Mouse (Mus musculus): Measurements from ENCODE around the gene Tpi1.

Gene Tpi1

DNA sequence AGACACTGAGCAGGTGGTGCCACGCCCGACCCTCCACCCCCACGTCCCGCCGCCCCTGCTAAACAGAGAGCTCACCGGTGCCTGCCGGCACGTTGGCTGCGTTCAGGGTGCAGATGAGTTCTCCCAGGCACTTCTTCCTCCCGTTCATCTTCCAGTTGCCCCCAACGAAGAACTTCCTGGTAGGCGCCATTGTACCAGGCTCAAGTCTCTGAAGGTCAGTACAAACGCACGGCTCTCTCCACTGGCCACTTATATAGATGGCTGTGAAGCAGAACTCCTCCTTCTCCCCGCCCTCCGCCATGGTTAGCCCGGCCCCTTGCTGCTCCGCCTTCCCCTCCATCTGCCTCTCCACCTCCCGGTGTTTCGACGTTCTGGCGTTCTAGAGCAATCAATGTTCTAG lies at the start of gene Tpi1:
Gene Tpi1 (minus strand): TSS at position 364 of the 400 bp plus-strand sequence.
- peak; percentile 82 for DNase-seq (ENCODE audit: low read depth, low spot score)

DNA sequence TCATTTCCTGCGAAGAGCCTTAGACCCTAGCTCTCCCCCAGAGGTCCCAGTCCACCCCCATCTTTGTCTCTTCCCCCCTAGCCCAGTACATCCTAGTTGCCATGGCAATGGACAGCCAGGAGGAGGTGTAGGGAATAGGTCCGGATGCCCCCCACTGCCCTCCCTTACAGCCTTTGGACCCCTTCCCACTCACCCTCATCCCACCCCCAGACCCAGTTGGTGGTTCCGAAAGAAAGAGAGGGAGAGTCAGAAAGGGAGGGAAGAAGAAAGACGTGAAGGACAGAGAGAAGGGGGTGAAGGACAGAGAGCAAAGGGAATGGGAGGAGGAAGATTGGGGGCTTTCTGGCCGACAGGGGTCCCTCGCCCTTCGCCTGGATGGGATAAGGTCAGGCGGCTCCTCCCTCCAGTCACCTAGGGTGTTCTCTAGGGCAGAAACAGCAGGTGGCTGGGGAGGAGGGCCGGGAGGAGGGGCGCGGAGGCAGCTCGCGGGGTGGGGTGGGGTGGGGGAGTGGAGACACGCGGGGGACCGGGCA lies 49.1 kb upstream of the Tpi1 start:
- DNase-seq (ENCODE audit: low read depth, low spot score), result no peak

DNA sequence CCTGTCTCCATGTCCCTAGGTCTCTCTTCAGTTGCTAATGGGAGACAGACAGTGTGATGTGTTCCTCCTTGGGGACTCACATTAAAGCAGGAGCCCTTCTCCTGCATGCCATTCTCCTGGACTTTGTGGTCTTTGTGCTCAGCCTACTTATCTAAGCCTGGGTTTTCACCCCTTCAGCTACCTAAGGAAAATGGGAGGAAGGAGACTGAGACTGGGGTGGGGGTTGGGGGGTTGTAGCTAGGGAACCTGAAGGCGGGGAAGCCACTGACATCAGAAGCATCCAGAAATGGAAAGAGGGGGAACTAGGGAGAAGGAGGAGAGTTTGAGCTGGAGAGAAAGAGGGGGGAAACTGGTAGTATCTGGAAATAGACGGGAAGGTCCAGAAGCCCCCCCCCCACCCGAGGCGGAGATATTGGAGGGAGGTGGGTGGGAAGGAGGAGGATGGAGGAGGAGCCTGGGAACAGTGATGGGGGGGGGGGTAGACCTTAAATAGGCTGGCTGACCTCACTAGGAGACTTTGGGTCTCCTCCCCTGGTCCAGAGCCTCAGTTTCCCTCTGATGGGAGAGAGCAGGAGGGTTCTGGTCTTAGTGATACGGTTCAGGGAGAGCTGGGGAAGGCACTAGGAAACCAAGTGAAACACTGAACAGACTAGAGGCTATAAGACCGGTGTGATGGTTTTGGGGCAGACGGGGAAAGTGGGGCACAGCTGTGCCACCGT lies 48.5 kb upstream of the Tpi1 start:
- no peak for DNase-seq (ENCODE audit: low read depth, low spot score)

DNA sequence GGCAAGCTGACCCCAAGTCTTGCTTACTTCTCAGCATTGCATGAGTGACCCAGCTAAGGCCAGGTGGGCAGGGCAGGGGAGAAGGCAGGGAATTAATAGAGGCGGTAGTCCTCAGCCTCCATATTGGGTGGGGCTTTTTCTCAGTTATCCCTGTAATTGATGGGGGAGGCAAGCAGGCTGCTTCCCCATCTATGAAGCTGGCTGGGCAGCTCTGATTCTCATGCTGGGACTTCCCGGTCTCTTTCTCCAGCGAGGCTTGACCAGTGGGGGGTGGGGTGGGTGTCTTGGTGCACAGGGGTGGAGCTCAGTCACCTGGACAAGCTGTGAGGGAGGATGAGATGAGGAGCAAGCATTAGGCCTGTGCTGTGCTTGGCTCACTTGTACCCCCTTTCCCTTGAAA lies 47.7 kb upstream of the Tpi1 start:
- no peak for DNase-seq (ENCODE audit: low read depth, low spot score)

DNA sequence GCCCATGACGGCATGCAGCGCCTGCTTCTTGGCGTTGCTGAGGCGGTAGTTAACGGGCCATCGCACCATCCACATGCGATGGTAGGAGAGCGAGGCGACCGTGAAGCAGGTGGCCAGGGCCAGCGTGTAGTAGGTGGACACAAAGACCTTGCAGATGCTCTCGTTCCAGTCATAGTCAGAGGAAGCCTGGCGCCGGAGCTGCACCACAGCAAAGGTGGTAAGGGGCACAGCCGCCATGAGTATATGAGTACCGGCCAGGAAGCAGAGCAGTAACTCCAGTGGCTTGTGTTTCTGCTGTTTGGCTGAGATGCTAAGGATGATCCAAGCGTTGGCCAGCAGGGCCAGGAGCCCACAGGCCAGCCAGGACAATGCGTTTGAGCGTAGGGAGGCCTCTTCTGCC lies 47.2 kb upstream of the Tpi1 start:
- no peak for DNase-seq (ENCODE audit: low read depth, low spot score)

DNA sequence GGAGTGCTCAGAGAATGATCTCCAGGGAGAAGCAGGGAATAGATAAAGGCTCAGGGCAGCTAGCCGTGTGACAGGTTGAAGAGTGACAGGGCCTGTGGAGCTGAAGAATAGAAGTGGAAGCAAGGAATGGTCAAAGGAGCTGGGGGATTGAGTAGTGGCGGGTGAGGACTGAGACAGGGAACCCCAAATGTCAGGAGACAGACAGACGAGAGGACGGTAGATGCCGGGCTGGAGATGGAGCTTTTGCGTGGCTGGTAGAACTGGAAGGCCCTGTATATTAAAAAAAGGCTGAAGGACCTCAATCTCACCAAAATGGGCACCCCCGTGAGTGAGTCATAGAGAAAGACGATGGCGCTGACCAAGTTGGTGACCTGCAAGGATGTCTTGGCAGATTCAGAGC lies 46.4 kb upstream of the Tpi1 start:
- DNase-seq (ENCODE audit: low read depth, low spot score), result no peak

DNA sequence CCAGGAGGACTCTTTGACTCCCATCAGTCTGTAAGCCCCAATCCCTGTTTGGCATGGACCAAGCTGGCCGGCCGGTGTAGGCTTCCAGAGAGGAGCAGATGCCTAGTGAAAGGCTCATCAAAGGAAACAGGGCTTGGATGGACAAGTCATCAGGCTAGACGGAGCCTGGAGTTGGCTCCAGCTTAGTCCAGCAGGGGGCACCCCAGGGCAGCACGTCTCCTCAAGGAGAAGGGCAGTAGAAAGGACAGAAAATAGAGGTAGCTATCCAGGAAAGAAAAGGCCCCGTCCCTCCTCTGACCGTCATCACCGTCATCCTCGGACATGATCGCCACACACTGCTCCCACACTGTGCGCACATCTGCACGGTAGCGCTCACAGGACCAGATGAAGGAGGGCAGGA lies 45.6 kb upstream of the Tpi1 start:
- DNase-seq (ENCODE audit: low read depth, low spot score), result peak; percentile 69

DNA sequence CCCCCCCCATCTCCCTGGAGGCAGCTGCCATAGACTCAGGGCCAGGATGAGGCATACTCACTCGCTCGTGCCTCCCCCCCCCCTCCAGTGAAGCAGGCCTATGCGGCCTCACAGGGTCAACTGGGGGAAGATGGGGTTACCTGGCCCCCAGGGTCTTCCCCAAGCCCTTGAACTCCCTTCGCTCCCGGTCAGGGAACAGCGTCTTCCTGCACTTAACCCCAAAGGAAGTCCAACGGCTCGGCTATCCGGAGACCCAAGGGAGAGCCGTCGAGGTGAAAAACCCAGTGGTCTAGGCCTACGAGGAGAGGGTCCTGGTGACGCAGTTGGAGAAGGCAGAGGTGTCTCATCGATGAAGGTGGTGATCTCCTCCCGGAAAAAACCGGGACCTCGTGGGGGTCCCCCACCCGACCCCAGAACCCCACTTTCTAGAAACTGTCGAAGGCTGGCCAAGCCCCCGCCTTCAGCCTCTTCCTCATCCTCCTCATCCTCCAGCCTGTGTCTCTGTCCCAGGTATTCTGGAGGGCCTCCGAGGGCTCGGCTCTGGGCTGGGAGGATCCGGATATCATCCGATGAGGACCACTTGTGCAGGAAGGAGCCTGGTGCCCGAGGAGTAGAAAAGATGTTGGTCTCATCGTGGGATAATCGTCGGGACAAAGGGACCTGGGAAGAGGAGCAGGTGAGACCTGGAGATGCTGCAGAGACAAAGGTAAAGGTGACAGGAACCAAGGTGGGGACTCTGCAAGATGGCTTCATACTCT lies 44.6 kb upstream of the Tpi1 start:
- no peak for DNase-seq (ENCODE audit: low read depth, low spot score)

DNA sequence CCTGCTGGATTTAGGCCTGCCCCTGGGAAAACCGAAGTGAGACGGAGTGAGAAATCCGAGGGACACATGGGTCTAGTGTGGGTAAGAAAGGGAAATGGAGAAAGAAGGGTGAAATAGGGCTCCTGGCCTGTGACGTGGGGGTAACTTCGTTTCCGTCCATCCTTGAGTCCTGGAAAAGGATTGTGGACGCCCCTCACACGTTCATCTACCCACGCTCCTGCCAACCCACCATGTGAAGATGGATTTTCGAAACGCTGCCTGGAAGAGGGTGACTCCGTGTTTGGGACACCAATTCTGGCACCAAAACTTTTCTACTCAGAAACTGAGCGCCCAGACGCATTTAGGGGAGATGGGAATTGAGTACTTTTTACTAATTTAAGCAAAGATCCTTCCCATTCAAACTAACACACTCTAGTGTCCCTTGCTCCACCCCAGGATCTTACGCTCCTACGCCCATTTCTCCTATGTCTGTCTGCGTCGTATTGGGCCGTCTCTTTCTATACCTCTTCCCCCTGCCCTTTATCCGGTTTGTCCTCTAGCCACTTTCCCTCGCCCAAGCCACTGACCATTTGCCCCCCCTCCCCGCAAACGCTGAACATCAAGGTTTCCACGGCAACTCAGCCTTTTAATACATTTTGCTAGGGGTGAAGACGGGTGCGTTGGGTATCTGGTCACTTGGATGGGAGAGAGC lies 43.9 kb upstream of the Tpi1 start:
- DNase-seq (ENCODE audit: low read depth, low spot score), result no peak

DNA sequence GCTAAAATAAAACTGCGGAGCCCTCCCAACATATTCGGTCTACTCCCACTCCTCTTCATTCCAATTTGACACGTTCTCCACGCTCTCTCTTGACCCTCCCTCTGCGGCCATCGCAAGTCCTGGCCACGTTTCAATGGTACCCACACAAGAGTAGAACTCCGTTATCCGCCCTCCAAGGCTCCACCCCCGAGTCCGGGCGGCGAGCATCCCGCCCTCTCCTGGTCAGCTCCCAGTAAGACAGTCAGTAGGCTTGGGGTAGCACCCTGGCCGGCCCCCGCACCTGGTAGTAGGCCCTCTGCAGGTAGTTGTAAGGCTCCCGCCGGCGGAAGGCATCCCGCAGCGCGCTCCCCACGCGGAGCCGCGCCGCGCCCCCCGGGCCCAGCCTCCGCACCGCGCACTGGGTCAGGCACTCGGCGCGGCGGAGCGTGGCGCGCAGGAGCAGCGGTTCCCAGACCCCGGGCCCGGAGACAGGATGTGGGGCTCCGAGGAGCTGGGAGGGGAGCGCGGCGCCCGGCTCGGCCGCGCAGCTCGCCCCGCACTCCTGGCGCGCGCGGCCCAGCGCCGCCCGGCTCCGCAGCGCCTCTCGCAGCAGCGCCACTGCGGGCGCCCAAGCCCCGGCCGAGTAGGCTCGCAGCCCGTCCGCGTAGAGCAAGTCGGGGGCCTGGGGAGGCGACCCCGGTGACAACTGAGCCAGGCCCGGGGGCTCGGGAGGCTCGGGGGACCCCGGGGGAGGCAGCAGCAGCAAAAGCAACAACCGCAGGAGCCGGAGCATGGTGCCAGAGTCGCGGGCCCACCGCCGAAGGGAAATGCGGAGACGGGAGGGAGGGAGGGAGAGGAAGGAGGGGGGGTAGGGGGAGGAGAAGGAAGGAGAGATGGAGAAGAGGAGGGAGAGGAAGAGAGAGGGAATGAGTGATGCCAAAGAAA lies 43.1 kb upstream of the Tpi1 start, which contains the start of gene P3h3:
Gene P3h3 (minus strand): TSS at position 837 of the 924 bp plus-strand sequence.
- peak; percentile 57 for DNase-seq (ENCODE audit: low read depth, low spot score)

DNA sequence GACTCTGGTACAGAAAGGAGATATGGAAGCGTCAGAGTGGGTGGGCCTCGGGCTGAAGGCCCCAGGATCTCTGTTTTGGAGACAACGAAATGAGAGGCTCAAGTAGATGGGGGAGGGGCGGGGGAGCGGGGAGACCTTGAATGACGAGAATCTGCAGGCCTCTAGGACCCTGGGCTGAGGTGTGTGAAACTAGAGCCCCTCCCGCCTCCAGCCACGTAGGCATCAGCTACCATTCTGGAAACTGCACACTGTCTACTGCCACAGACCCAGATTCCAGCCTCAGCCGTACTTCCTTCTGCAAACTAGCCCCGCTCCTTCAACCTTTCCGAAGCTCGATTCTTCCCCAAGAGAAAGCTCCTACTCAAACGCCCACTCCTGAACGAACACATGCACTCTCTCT lies 42.2 kb upstream of the Tpi1 start:
- DNase-seq (ENCODE audit: low read depth, low spot score), result no peak

DNA sequence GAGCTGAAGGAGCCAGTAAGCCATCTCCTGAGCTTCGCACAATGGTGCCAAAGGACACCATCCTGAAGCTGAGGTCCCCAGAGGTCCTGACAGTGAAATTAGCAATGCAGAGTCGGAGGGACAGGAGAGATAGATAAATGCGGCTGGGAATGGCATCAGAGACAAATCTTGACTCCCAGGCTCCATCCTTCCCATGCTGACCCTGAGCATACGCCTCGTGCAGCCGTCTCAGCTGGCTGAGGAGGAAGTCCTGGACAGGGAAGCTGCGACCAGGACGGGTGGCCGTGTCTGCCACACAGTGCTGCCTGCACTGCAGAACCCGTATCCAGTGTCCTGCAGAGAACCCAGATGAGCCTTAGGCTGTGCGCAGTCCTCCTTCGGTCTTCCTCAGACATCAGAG lies 40.6 kb upstream of the Tpi1 start:
- no peak for DNase-seq (ENCODE audit: low read depth, low spot score)

DNA sequence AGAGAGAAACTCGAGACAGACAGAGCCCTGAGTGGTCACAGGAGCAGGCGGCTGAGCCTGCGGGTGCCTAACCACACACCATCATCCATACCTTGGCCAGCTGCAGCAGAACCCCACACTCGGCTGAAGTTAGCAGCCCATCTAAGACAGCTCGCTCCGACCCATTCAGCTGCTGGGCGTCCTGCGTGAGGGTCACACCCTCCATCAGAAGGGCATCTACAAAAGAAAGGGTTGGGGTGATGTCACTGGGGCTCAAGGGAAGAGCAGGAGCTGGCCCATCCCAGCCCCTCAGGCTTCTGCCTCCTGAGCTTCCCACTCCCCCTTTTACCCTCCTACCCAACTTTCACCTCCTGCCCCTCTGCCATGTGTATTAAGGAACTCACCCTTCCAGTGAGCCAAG lies 36.4 kb upstream of the Tpi1 start:
- DNase-seq (ENCODE audit: low read depth, low spot score), result no peak

DNA sequence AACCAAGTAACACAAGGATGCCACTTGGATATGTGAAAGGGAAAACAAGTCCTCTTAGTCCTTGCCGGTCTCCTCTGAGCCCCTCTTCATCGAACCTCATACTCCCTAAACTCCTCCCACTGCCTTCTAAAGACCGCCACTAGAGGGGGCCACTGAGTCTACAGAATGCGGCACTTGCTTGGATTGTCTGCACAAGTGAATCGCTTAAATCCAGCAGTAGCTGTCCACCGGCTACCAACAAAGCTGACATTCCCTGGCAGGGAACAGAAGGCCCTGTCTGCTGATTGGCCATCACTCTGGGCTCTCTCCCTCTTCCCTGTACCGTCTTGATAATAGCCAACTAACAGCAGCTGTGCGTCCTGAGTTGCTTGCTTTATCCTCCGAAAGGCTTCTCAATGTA lies 33.2 kb upstream of the Tpi1 start:
- DNase-seq (ENCODE audit: low read depth, low spot score), result peak; percentile 81

DNA sequence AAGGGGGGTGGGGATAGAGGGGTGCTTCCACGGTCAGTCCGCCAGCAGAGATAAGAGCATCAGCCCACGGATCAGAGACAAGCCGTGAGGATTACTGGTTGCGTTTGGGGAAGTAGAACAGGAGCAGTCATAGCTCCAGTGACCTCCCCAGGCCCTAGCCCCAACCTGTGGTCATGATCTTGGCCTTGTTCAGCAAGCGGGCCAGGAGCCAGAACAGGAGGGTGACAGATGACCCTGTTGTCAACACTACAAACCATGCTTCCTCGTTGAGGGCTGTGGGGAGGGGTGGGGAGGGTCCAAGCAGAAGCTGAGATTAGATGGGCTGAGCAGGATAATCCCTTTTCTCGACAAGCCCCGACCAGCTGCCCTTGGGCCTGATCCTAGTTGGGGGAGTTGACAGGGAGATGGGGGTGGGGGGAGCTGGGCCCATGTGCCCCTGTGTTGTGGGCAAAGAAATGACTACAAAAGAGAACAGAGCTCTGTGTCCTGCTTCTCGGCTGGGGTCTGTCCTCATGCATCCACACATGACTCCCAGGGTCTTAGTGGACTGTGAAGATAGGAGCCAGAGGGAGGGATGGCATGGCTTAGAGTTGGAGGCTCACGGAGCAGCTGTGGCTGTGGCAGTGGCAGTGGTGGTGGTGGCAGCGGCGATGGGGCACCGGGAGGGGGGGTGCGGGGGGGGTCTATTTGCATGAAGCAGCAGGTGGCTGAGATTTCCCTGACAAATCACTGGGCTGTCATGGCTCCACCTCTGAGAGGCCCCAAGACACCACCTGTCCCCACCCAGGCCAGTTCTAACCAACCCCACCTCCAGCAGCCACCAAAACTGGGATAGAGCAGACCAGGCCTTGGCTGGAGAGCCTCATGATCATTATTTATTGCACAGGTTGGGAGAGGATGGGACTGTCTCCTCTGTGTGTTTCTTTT lies 26.4 kb upstream of the Tpi1 start, which contains the start of gene Gnb3:
Gene Gnb3 (minus strand): TSS at position 35 of the 927 bp plus-strand sequence.
- DNase-seq (ENCODE audit: low read depth, low spot score), result peak; percentile 85

DNA sequence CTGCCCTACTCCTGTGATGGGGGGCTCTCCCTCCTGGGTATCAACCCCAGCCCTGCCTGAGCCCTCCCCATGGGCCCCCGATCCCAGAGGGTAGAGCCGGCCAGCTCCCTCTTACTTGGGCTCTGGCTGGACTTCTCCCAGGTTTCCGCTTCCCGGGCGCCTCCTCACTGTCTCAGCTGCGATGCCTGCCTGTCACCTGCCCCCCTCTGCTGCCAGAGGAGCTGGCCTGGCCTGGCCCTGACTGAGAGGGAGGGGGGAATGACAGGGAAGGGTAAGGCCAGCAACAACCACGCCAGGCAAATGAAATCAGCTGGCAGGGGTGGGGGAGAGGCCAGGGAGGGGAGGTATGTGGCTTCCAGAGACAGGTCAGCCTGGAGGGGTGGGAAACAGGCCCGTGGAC lies 25.7 kb upstream of the Tpi1 start:
- no peak for DNase-seq (ENCODE audit: low read depth, low spot score)

DNA sequence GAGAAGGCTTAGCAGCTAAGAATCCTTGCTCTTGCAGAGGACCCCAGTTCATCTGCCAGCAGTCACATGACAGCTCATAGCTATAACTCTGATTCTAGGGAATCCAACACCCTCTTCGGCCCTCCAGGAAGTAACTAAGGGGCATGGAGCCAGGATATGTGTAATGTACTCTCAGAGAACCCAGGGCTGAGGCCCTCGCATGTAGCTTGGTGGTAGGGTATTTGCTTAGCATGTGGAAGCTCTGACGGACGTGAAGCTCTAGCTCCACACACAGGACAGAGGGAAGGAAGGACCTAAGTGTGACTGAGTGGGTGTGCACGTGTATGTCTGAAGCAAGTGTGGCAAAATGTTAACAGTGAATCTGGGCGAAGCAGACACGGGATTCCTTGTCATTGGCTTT lies 22.3 kb upstream of the Tpi1 start:
- no peak for DNase-seq (ENCODE audit: low read depth, low spot score)

DNA sequence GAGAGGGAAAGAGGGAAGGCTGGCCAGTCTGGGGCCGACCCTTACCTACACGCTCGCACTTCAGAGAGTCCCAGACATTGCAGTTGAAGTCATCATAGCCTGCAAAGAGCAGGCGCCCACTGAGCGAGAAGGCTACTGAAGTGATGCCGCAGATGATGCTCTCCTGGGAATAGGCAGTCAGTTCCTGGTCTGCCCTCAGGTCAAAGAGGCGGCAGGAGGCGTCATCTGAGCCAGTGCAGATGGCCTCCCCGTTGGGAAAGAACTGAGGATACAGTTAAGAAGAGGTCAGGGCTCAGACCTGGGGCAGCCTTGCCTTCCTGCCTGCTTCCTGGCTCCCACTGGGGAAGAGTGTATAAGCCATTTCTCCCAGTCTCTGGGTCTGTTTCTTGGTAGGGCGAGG lies 21.4 kb upstream of the Tpi1 start:
- no peak for DNase-seq (ENCODE audit: low read depth, low spot score)

DNA sequence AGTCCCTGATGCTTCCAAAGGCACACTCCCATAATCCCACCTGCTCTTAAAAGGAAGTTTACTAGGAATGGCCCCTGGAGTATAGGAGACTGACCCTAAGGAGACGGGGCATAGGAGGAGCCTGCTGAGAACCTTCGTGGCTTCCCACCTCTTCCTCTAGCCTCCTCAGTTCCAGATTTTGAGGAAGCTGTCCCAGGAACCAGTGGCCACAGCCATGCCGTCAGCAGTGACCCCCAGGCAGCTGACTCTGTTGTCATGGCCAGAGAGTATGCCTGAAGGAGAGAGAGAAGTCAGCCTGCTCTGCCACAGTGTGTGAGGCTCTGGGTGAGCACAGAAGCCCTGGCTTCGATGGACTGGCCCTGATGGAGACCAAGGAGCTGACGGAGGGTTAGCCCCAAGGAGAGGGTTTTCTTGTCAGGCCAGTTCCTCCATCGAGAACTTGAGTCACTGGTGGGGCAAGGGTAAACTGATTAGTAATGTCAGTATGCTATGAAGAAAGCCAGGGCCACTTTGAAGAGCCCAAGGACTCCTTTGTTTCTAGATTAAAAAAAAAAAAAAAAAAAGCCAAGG lies 20.5 kb upstream of the Tpi1 start:
- no peak for DNase-seq (ENCODE audit: low read depth, low spot score)

DNA sequence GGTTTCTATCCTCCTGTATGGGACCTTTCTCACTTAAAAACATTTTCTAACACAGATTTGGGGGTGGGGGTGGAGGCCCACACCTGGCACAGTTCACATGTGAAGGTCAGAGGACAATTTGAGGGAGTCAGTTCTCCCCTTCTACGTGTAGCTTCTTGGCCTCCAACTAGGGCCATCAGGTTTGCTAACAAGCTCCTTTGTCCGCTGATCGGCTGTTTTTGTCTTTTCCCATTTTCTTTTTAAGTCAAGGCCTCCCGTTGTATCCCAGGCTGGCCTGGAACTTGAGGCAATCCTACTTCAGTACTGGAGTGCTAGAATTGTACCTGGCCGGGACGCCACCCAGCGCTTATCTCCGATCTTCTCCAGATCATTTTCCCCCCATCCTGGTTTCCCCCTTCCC lies 17.6 kb upstream of the Tpi1 start:
- no peak for DNase-seq (ENCODE audit: low read depth, low spot score)

Measured in retina, adult 2 months (tissue).